Mouse (Mus musculus) mesoderm, embryonic 11.5 days (tissue): ENCODE results near the gene Tmco1.

Experiments used
- DNase-seq: peaks from one replicate; pipeline ENCODE4 v3.0.0-alpha.2; 2012; ENCODE audit warnings: low read depth, low spot score

Gene Tmco1

GRCm38 (mm10) chr1:167372739-167373138 is 64.6 kb downstream of the Tmco1 start:
- no peak for DNase-seq

DNA sequence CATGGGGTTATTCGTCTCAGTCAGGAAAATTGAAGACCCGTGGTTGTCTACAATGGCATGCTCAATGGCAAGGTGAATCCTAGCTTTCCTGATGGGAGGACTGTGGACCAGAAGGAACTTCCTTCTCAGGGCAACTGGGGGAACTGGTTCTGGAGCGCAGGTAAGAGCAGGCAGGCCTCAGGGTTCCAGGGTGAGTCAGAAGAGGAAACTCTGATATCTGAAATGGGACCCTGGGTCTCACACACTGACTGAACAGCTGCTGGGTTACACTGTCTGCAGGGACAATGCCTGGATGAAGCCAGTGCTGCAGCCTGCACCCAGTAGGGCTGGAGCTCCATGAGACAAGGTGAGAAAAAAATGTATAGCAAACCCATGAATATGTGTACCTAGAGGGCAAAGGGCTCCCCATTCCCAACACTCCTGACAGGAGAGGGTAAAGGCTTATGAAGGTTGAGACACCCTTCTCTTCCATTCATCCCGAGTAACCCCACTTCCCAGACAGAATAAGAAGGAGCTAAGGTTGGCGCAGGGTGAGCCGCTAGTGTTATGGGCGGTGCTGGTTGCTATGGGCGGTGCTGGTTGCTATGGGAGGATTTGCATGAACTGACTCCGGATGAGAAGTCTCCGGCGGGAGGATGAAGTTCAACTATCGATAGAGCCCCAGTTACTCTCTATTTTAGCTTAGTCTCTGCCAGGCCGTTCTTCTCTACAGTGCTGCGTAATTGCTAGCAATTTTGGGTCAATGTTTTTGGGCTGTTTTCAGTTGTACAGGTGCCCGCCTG is 66.0 kb downstream of the Tmco1 start:
- peak; percentile 66 for DNase-seq

GRCm38 (mm10) chr1:167374942-167375341 is 66.8 kb downstream of the Tmco1 start:
- DNase-seq = no peak

GRCm38 (mm10) chr1:167378019-167378418 is 69.8 kb downstream of the Tmco1 start:
- DNase-seq = no peak

GRCm38 (mm10) chr1:167379751-167380150 is 71.6 kb downstream of the Tmco1 start:
- no peak for DNase-seq

GRCm38 (mm10) chr1:167380223-167380622 is 72.0 kb downstream of the Tmco1 start:
- DNase-seq = no peak

- no peak for DNase-seq
These were observed 73.2 kb downstream of the Tmco1 start for GRCm38 (mm10) chr1:167381050-167382015.

- DNase-seq = no peak
These were observed 74.1 kb downstream of the Tmco1 start for GRCm38 (mm10) chr1:167382316-167382715.

- DNase-seq = no peak
These were observed 74.6 kb downstream of the Tmco1 start for GRCm38 (mm10) chr1:167382763-167383162.

- DNase-seq = no peak
These were observed 75.0 kb downstream of the Tmco1 start for GRCm38 (mm10) chr1:167383178-167383577.
